Mouse (Mus musculus) ES-E14 (cell line): ENCODE measurements at regions not wholly inside any gene's neighbourhood (a gene's known extent, or its start where the extent isn't known, plus 50 kb on each side); places are given as distances from the start of the nearest gene placed in this dataset.

Source experiments
- CHD2 ChIP-seq: IDR thresholded peaks from 2 replicates; pipeline ENCODE4 v1.6.1; 2014; ENCODE audit warnings: mild to moderate bottlenecking, low read depth, low read length, inconsistent platforms
- HCFC1 ChIP-seq: IDR thresholded peaks from 2 replicates; pipeline ENCODE4 v1.6.1; 2012; ENCODE audit warnings: low read length, inconsistent platforms, borderline replicate concordance; ENCODE audit not compliant: insufficient read depth
- MAFK ChIP-seq: IDR thresholded peaks from 2 replicates; pipeline ENCODE4 v1.6.1; 2014; ENCODE audit warnings: mild to moderate bottlenecking, low read depth, low read length, inconsistent platforms; ENCODE audit not compliant: insufficient read depth

GRCm38 (mm10) chr6:118301880-118302782, 104.6 kb upstream of the Ret start:
- TF ChIP-seq CHD2 (no peak), MAFK (no peak), HCFC1 (no peak)
